Mouse (Mus musculus) hindbrain, embryonic 16.5 days (tissue): Measurements from ENCODE around the gene Etv5. TPM values are rescaled to one million over a fixed set of nuclear protein-coding genes. Genes with fewer than 3 reads are reported as not detected.

ENCODE experiments used
- ATAC-seq: fragments of 200-750 bp; cut with Nextera tagmentation; 2 replicates; pipeline ENCODE4 v1.8.0; 2017; ENCODE audit warnings: moderate TSS enrichment, moderate library complexity
- H3K27ac ChIP-seq: fragments of 300-500 bp; sonication (generic); 2 replicates; pipeline ENCODE4 v1.5.1; 2014; ENCODE audit warnings: low read depth, mild to moderate bottlenecking, control low read depth, low read length, moderate library complexity
- H3K27me3 ChIP-seq: fragments of 300-500 bp; sonication (generic); replicated peaks from 2 replicates; pipeline ENCODE4 v1.6.1; 2014; ENCODE audit warnings: low read length; ENCODE audit not compliant: control insufficient read depth, insufficient read depth
- H3K36me3 ChIP-seq: fragments of 300-500 bp; sonication (generic); 2 replicates; pipeline ENCODE4 v1.6.1; 2014; ENCODE audit warnings: mild to moderate bottlenecking, low read length, moderate library complexity, mixed read lengths; ENCODE audit not compliant: control insufficient read depth, insufficient read depth
- H3K4me1 ChIP-seq: fragments of 300-500 bp; sonication (generic); 2 replicates; pipeline ENCODE4 v1.6.1; 2014; ENCODE audit warnings: low read depth, low read length; ENCODE audit not compliant: control insufficient read depth, insufficient read depth
- H3K4me2 ChIP-seq: fragments of 300-500 bp; sonication (generic); 2 replicates; pipeline ENCODE4 v1.6.1; 2014; ENCODE audit warnings: mild to moderate bottlenecking, low read length, control low read depth, moderate library complexity
- H3K4me3 ChIP-seq: fragments of 300-500 bp; sonication (generic); 2 replicates; pipeline ENCODE4 v1.5.1; 2014; ENCODE audit warnings: mild to moderate bottlenecking, low read length, control low read depth, moderate library complexity
- H3K9ac ChIP-seq: fragments of 300-500 bp; sonication (generic); 2 replicates; pipeline ENCODE4 v1.6.1; 2014; ENCODE audit warnings: low read depth, mild to moderate bottlenecking, control low read depth, low read length, moderate library complexity
- H3K9me3 ChIP-seq: fragments of 300-500 bp; sonication (generic); 2 replicates; pipeline ENCODE4 v1.6.1; 2014; ENCODE audit warnings: mild to moderate bottlenecking, low read length, moderate library complexity; ENCODE audit not compliant: control insufficient read depth
- WGBS: fragments of 180-500 bp; shearing (Covaris S2); extraction: QIAGEN DNeasy Blood & Tissue Kit; methylation state at CpG from one replicate; pipeline ENCODE4 v1.1.7; 2014; 5-methylcytosine and 5-hydroxymethylcytosine counted together
- polyA plus RNA-seq: library from polyadenylated mRNA; unstranded; fragments of >200 nt; fragmentation: Nextera tagmentation; extraction: Ambion mirVana; gene quantifications from 2 replicates; pipeline ENCODE4 v1.2.1, GENCODE M21; 2015

Gene Etv5
- polyA plus RNA-seq = 29.9 and 35.5 TPM in 2 replicates

DNA sequence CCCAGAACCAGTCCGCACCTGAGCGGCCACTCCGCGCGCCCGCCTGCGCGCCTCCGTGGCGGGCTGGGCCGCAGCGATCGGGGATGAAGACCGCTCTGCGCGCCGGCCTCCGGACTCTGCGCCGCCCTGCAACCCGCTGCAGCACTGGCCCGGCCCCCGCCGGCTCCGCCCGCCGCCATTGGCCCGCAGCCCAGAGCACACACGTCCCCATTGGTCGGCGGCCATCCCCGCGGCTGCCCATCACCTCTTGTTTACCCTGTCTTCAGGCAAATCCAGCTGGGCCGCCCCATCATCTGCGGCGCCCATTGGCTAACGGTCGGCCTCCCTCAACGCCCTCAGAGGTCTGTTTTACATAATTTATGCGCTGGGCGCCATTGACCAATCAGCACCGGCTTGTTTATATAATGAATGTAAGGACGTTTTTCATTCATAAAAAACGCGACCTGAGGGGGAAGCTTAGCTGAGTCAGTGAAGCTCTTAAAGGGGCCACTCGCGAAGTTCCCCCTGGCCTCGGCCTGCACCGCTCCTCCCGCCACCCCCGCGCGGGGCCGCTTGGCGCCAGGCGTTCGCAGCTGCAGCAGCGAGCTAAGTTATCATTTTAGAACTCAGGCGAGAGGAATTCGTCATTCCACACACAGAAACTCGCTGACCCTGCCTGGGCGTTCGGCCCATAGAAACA is at the start of gene Etv5:
Gene Etv5 (minus strand): TSS at position 221 of the 679 bp plus-strand sequence.
- ATAC-seq = peak; percentile 99
- peaks cover 20% of the 10 kb centered on the region for H3K4me1 ChIP-seq
- H3K4me3 ChIP-seq = peak within 1 kb of the TSS; percentile 94
- H3K4me2 ChIP-seq = peak within 1 kb of the TSS; percentile 99
- no peaks in the 10 kb centered on the region for H3K36me3 ChIP-seq
- H3K9ac ChIP-seq = peak within 1 kb of the TSS; percentile 82
- H3K9me3 ChIP-seq = no peaks in the 10 kb centered on the region
- peaks cover 13% of the 10 kb centered on the region for H3K27me3 ChIP-seq
- peak within 1 kb of the TSS; percentile 77 for H3K27ac ChIP-seq
- WGBS = 0% methylated on average over 40 of the region's 63 CpGs

DNA sequence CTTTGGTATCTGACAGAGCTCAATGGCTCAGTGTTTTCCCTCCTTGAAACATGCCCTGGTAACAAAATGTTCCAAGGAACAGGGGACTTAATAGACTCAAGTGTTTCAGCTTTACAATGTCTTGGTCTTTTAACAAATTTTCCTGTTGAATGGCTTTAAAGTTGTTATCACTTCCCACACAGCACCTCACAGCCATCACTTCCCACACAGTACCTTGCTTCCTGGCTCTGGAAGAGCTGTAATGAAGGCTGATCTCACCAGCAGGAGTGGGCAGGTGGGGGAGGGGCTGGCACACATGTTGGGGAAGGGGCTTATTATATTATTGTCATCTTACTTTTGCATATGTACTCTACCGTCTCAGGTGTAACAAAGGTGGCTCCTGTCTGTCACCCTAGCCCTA is 44.4 kb upstream of the Etv5 start:
- H3K4me2 ChIP-seq = no peak overlapping the region
- WGBS = 91% methylated on average over 1 of the region's 1 CpGs

DNA sequence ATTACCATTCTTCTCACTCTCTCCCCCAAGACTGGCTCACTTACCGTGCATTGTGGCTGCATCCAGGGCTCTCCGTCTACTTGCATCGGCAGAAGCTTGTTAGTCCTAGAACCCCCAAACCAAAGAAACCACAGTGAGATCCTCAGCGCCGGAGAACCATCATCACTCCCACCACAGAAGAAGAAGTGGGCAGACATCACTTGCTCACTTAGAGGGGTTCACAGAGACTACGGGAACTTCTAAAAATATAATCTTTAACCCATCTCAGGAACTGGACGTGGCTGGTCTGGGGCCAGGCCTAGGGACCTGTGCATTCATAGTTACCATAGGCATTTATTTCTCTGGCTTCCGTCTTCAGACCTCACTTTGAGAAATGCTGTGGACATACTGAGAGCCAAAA is 39.8 kb upstream of the Etv5 start:
- Histone ChIP-seq H3K27me3 (no peaks in the 10 kb centered on the region), H3K27ac (no peak overlapping the region), H3K4me3 (no peak overlapping the region), H3K4me2 (no peak overlapping the region), H3K9me3 (no peaks in the 10 kb centered on the region), H3K36me3 (no peaks in the 10 kb centered on the region), H3K4me1 (no peaks in the 10 kb centered on the region), H3K9ac (no peak overlapping the region)
- WGBS = 90% methylated on average over 8 of the region's 8 CpGs
- ATAC-seq = no peak

More for the DNA sequence above, 44.4 kb upstream of the Etv5 start:
- no peak for ATAC-seq
- H3K27me3 ChIP-seq = no peaks in the 10 kb centered on the region
- no peaks in the 10 kb centered on the region for H3K36me3 ChIP-seq
- no peak overlapping the region for H3K9ac ChIP-seq
- no peaks in the 10 kb centered on the region for H3K9me3 ChIP-seq
- no peak overlapping the region for H3K4me3 ChIP-seq
- H3K27ac ChIP-seq = no peak overlapping the region
- H3K4me1 ChIP-seq = no peaks in the 10 kb centered on the region

DNA sequence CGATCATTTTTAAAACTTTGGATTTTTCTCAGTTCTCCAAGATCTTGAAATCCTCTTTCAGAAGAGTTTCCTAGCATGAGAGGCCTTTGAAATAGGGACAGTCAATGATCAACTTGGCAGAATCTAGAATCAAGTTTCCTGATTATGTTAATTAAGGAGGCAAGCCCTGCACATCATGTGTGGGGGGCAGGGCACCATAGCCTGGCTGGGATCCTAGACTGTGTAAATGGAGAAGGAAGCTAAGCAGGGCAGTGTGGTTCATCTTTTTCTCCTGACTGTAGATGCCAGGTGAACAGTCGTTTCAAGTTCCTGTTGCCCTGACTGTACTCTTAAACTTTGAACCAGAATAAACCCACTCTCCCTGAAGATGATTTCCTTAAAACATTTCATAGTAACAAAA is 32.2 kb upstream of the Etv5 start:
- 75% methylated on average over 2 of the region's 2 CpGs for WGBS
- ATAC-seq = no peak
- Histone ChIP-seq H3K27ac (no peak overlapping the region), H3K9ac (no peak overlapping the region), H3K4me2 (no peak overlapping the region), H3K36me3 (no peaks in the 10 kb centered on the region), H3K27me3 (no peaks in the 10 kb centered on the region), H3K4me3 (no peak overlapping the region), H3K9me3 (no peaks in the 10 kb centered on the region), H3K4me1 (no peaks in the 10 kb centered on the region)

DNA sequence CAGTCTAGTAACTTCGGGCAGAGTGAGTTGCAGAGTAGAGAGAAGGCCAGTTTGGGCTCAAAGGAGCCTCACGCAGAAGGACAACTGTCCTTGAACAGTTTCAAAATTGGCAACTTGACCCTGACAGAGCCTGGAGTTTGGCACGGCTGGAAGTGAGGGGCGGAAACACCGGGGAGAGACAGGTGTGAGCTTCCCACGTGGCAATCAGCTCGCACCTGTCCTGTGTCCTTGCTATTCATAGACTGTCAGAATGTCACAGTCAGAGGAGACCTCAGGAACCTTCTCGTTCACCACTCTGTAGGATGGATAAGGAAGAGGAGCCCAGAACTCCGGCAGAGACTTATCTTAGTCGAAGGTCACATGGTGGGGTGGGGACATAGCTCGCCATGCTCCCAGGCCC is 29.9 kb upstream of the Etv5 start:
- WGBS = 86% methylated on average over 11 of the region's 11 CpGs
- Histone ChIP-seq H3K4me1 (no peaks in the 10 kb centered on the region), H3K9ac (no peak overlapping the region), H3K27ac (no peak overlapping the region), H3K4me2 (no peak overlapping the region), H3K36me3 (no peaks in the 10 kb centered on the region), H3K4me3 (no peak overlapping the region), H3K9me3 (no peaks in the 10 kb centered on the region), H3K27me3 (no peaks in the 10 kb centered on the region)
- no peak for ATAC-seq

DNA sequence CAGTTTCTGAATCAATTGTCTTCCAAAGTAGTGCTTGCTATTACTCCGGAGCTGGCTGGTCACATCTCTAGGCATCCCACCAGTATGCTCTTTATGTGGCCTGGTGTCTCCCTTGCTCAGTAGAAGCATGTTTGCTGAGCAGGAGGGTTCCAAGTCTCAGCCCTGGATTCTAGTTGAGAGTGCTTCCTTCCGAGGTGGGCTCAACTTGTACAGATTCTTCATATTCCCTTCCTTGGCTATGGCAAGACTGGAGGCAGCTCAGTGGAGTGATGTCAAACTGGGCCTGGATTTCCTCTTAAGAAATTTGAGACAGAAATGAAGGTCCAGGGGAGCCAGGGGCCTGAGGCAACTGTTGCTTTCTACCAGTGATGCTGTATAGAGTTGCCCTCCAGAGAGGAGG is 27.6 kb upstream of the Etv5 start:
- Histone ChIP-seq H3K9ac (no peak overlapping the region), H3K27me3 (no peaks in the 10 kb centered on the region), H3K36me3 (no peaks in the 10 kb centered on the region), H3K9me3 (no peaks in the 10 kb centered on the region), H3K4me1 (no peaks in the 10 kb centered on the region), H3K4me2 (no peak overlapping the region), H3K27ac (no peak overlapping the region), H3K4me3 (no peak overlapping the region)
- 79% methylated on average over 2 of the region's 2 CpGs for WGBS
- no peak for ATAC-seq

DNA sequence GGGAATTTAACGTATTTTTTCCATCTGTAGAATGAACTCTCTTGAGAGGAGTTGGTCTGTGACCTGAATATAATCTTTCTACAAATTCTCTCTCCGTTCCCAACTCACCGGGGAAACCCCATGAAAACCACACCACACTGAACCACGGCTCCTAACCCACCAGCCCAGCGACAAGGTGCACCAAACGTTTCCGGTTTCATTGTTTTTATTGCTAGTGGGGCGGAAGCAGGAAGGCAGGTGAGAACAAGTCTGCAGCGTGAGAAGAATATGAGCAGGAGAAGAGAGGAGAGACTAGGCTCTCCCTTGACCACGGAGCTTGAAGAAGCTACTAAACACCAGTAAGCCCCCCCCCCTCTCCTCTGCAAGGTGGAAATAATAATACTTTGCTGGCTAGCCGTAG is 26.9 kb upstream of the Etv5 start:
- no peaks in the 10 kb centered on the region for H3K4me1 ChIP-seq
- H3K36me3 ChIP-seq = no peaks in the 10 kb centered on the region
- H3K4me2 ChIP-seq = no peak overlapping the region
- no peak overlapping the region for H3K9ac ChIP-seq
- no peak overlapping the region for H3K27ac ChIP-seq
- ATAC-seq = no peak
- H3K4me3 ChIP-seq = no peak overlapping the region
- H3K27me3 ChIP-seq = no peaks in the 10 kb centered on the region
- 81% methylated on average over 11 of the region's 11 CpGs for WGBS
- no peaks in the 10 kb centered on the region for H3K9me3 ChIP-seq

DNA sequence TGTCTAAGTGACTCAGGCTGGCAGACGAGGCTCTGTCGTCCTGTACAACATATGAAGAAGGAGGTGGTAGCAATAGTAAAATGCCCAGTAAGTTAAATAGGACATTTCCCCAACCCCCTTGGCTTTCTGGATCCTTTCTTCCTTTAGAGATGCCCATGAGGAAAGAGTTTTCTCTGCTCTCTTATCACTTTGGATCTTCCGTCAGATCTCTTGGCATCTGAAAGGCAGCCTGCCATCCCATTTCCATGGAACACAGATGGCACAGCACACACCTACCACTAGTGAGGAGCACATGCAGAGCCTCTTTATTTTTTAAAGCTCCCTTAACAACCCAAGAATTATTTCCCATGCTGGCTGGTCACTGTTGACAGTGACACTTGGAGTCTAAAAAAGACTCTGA is 22.7 kb upstream of the Etv5 start:
- 86% methylated on average over 3 of the region's 3 CpGs for whole genome bisulfite sequencing
- Histone ChIP-seq H3K4me2 (no peak overlapping the region), H3K4me3 (no peak overlapping the region), H3K27ac (no peak overlapping the region), H3K36me3 (no peaks in the 10 kb centered on the region), H3K4me1 (no peaks in the 10 kb centered on the region), H3K9ac (no peak overlapping the region), H3K9me3 (no peaks in the 10 kb centered on the region), H3K27me3 (no peaks in the 10 kb centered on the region)
- ATAC-seq = no peak

DNA sequence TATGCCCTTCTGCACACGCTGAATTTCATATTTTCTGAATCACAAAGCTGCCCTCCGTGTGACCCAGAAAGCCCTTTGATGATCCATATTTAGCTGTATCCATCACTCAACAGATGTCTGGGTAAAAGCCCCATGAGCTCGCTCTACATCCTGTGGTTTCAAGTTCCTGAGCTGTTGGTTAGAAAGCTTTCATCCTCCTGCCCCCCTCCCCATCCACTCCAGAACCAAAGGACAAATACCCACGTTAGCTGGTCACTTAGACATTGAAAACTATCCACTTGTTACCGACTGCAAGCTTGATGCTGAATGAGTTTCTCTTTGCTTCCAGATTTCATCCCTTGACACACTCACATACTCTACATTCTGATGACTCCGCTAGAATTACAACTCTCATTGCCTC is 22.2 kb upstream of the Etv5 start:
- no peak overlapping the region for H3K27ac ChIP-seq
- 72% methylated on average over 6 of the region's 6 CpGs for WGBS
- ATAC-seq = no peak
- H3K4me3 ChIP-seq = no peak overlapping the region
- H3K4me2 ChIP-seq = no peak overlapping the region
- H3K36me3 ChIP-seq = no peaks in the 10 kb centered on the region
- H3K4me1 ChIP-seq = no peaks in the 10 kb centered on the region
- no peaks in the 10 kb centered on the region for H3K9me3 ChIP-seq
- no peaks in the 10 kb centered on the region for H3K27me3 ChIP-seq
- H3K9ac ChIP-seq = no peak overlapping the region
